Mouse (Mus musculus): Measurements from ENCODE around the gene Rpp25. TPM values are rescaled to one million over a fixed set of nuclear protein-coding genes. Genes with fewer than 3 reads are reported as not detected.
A peak's percentile ranks its signal among the peaks of the same experiment; 100 is the strongest.

Rpp25 gene
- polyA plus RNA-seq (2012; rRNA removed): 8.2 and 12.1 TPM in 2 replicates

- TF ChIP-seq POLR2A (IDR thresholded peaks at IDR 0.05; ENCODE audit: borderline replicate concordance, extremely low read depth, insufficient read depth, insufficient read length, poor library complexity, severe bottlenecking): no peak
- no peak for TF ChIP-seq CTCF (IDR thresholded peaks at IDR 0.05; ENCODE audit: borderline replicate concordance, extremely low read depth, insufficient read depth, insufficient read length)
- DNase-seq (ENCODE audit: low read depth): peak; percentile 65
Observed at GRCm38 (mm10) chr9:57503622-57504380, at the start of gene Rpp25. Rpp25 (plus strand) TSS chr9:57504026.

DNA sequence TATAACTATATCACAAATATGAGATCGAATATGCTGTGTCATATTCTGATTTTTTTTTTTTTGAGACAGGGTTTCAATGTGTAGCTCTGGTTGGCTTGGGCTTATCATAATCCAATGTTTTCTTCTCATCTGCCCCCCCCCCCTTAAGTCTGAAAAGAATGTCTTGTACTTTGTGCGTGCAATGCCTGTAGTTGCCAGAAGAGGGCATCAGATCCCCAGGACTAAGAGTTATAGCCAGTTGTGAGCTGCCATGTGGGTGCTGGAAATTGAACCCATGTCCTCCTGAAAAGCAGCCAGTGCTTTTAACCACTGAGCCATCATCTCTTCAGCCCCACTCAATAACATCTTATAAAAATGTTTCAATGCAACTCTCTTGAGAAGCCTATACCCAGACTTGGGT is 44.1 kb upstream of the Rpp25 start:
- TF ChIP-seq CTCF (IDR thresholded peaks at IDR 0.05; ENCODE audit: borderline replicate concordance, extremely low read depth, insufficient read depth, insufficient read length) (peak; percentile 37; the same call in 1 of the 2 replicates), POLR2A (IDR thresholded peaks at IDR 0.05; ENCODE audit: borderline replicate concordance, extremely low read depth, insufficient read depth, insufficient read length, poor library complexity, severe bottlenecking) (no peak)
- no peak for DNase-seq (ENCODE audit: low read depth)

GRCm38 (mm10) chr9:57462866-57463265 is 41.0 kb upstream of the Rpp25 start:
- TF ChIP-seq POLR2A (IDR thresholded peaks at IDR 0.05; ENCODE audit: borderline replicate concordance, extremely low read depth, insufficient read depth, insufficient read length, poor library complexity, severe bottlenecking): no peak
- TF ChIP-seq CTCF (IDR thresholded peaks at IDR 0.05; ENCODE audit: borderline replicate concordance, extremely low read depth, insufficient read depth, insufficient read length): no peak
- DNase-seq (ENCODE audit: low read depth): no peak

- TF ChIP-seq POLR2A (IDR thresholded peaks at IDR 0.05; ENCODE audit: borderline replicate concordance, extremely low read depth, insufficient read depth, insufficient read length, poor library complexity, severe bottlenecking) (no peak), CTCF (IDR thresholded peaks at IDR 0.05; ENCODE audit: borderline replicate concordance, extremely low read depth, insufficient read depth, insufficient read length) (no peak)
Observed at GRCm38 (mm10) chr9:57466101-57466500, 37.7 kb upstream of the Rpp25 start.

DNA sequence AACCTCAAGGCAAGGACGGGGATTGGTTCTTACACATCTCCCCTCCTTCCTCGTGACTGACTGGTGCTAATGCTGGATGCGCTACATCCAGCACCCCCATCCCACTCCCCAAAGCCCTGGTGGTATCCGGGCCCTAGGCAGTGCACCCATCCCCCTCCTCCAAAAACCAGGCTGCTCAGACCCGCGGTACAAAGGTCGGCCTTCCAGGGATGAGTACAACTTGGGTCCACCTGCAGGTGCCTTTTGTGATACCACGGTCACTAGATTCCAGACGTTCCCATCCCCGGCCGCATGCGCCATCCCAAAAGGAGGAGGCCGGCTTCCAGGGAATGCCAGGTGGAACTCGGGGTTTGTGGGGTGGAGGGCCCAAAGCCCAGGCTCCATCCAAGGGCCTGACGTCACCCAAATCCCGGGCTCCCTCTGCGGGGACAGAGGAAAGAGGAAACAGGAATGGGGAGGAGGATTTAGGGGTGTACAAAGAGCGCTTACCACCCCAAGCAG is 36.5 kb upstream of the Rpp25 start:
- TF ChIP-seq POLR2A (IDR thresholded peaks at IDR 0.05; ENCODE audit: borderline replicate concordance, extremely low read depth, insufficient read depth, insufficient read length, poor library complexity, severe bottlenecking): no peak
- no peak for TF ChIP-seq CTCF (IDR thresholded peaks at IDR 0.05; ENCODE audit: borderline replicate concordance, extremely low read depth, insufficient read depth, insufficient read length)
- peak; percentile 77 for DNase-seq (ENCODE audit: low read depth)

More at GRCm38 (mm10) chr9:57466101-57466500, 37.7 kb upstream of the Rpp25 start:
- DNase-seq (ENCODE audit: low read depth): no peak

- TF ChIP-seq CTCF (IDR thresholded peaks at IDR 0.05; ENCODE audit: borderline replicate concordance, extremely low read depth, insufficient read depth, insufficient read length) (no peak), POLR2A (IDR thresholded peaks at IDR 0.05; ENCODE audit: borderline replicate concordance, extremely low read depth, insufficient read depth, insufficient read length, poor library complexity, severe bottlenecking) (peak; percentile 95)
- DNase-seq (ENCODE audit: low read depth): peak; percentile 98
Observed at GRCm38 (mm10) chr9:57467896-57468549, 35.8 kb upstream of the Rpp25 start, which contains the start of gene Scamp5. Scamp5 (minus strand) TSS chr9:57468060.

DNA sequence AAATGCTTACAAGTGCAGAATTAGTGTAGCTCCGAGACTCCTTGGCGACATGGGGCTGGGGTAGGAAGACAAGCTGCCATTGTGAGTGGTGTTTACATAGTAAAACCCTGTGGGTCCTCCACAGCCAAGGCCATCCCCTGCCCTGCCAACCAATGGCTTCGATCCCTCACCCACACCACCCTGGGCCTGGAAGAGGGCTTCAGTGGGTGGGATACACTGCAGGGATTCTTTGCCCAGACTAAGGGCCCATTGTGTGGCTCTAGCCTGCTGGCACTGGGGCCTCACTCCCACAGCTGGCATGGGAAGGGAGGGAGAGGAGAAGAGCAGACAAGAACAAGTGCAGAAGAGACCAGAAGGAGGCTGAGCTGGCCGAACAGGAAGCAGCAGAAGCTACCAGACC is 34.9 kb upstream of the Rpp25 start:
- peak; percentile 28 for DNase-seq (ENCODE audit: low read depth)
- TF ChIP-seq POLR2A (IDR thresholded peaks at IDR 0.05; ENCODE audit: borderline replicate concordance, extremely low read depth, insufficient read depth, insufficient read length, poor library complexity, severe bottlenecking): no peak
- no peak for TF ChIP-seq CTCF (IDR thresholded peaks at IDR 0.05; ENCODE audit: borderline replicate concordance, extremely low read depth, insufficient read depth, insufficient read length)

DNA sequence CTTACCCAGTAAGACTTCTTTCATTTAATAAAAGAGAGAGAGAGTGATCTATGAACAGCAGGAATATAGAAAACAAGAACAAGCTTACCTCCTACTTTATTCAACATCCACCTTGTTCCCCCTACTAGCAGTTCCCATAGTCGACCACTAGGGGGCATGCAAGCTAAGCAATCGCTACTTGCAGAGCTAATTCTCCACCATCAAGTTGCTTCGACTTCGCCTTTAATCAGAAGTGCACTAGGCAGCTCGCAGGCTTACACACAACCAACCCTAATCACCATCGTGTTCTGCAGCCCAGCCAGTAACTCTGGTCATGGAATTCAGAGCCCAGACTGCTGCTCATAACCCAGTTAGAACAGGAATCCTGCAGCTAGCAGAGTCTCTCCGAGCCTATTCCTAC is 18.1 kb upstream of the Rpp25 start:
- TF ChIP-seq POLR2A (IDR thresholded peaks at IDR 0.05; ENCODE audit: borderline replicate concordance, extremely low read depth, insufficient read depth, insufficient read length, poor library complexity, severe bottlenecking) (no peak), CTCF (IDR thresholded peaks at IDR 0.05; ENCODE audit: borderline replicate concordance, extremely low read depth, insufficient read depth, insufficient read length) (peak; percentile 90; the same call in 1 of the 2 replicates)
- peak; percentile 94 for DNase-seq (ENCODE audit: low read depth)

DNA sequence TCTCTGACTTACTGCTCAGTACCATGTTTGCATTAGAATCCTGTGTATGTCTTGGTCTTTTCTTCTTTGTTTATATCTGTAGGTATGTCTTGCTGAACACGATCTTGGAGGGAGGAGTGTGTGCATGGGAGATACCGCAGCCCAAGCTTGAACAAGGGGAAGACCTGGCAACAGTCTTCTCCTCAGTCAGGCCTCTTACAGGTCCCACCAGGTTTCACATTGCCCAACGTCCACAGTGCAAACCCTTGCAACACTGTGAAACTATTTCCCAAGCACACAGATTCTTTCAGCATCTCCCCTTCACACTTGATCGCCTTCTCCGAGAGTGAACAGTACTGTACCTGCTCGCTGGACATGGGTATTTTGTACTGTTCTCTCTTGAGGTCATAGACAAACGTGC is 16.0 kb upstream of the Rpp25 start:
- no peak for DNase-seq (ENCODE audit: low read depth)
- no peak for TF ChIP-seq CTCF (IDR thresholded peaks at IDR 0.05; ENCODE audit: borderline replicate concordance, extremely low read depth, insufficient read depth, insufficient read length)
- TF ChIP-seq POLR2A (IDR thresholded peaks at IDR 0.05; ENCODE audit: borderline replicate concordance, extremely low read depth, insufficient read depth, insufficient read length, poor library complexity, severe bottlenecking): no peak

DNA sequence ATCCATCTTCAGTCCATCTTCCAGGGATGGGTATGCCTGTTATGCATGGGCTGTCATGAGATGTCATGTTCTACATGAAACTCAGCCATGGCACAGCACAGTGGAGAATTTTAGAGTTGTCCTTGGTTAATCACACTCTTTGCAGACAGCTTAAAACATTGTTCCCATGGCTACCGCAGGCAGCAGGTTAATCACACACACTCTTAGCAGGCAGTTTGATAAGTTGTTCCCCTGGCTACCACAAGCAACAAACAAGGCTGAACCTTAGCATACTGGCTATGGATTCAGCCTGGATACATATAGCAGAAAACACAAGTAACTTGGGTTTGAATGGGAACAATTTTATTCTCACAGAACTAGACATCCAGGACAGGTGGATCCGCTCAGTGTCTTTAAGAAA is 10.3 kb upstream of the Rpp25 start:
- TF ChIP-seq POLR2A (IDR thresholded peaks at IDR 0.05; ENCODE audit: borderline replicate concordance, extremely low read depth, insufficient read depth, insufficient read length, poor library complexity, severe bottlenecking) (no peak), CTCF (IDR thresholded peaks at IDR 0.05; ENCODE audit: borderline replicate concordance, extremely low read depth, insufficient read depth, insufficient read length) (no peak)
- DNase-seq (ENCODE audit: low read depth): no peak

DNA sequence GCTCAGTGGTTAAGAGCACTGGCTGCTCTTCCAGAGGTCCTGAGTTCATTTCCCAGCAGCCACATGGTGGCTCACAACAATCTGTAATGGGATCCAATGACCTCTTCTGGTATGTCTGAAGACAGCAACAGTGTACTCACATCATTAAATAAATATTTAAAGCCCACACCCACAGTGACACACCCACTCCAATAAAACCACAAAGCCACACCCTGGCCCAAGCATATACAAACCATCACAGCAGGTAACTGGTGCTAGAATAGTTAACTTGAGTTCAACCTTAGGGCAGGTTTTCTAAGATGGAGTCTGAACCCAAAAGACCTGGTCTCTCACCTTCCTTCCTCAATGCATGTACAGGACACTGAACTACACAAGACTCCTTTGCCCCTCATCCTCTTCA is 8.9 kb upstream of the Rpp25 start:
- no peak for TF ChIP-seq POLR2A (IDR thresholded peaks at IDR 0.05; ENCODE audit: borderline replicate concordance, extremely low read depth, insufficient read depth, insufficient read length, poor library complexity, severe bottlenecking)
- TF ChIP-seq CTCF (IDR thresholded peaks at IDR 0.05; ENCODE audit: borderline replicate concordance, extremely low read depth, insufficient read depth, insufficient read length): no peak
- DNase-seq (ENCODE audit: low read depth): no peak
